Mouse (Mus musculus) left cerebral cortex, adult 8-10 months (tissue): ENCODE measurements around the gene Magi1. TPM values are rescaled to one million over a fixed set of nuclear protein-coding genes. Genes with fewer than 3 reads are reported as not detected.

Source experiments
- DNase-seq, 2 experiments: peaks; one replicate each; pipeline ENCODE4 v3.0.0; 2022; ENCODE audit warnings: low spot score in 2 of 2
- total RNA-seq, 4 experiments: library from RNA; stranded (reverse); gene quantifications; 2 replicates each; pipeline ENCODE4 v1.2.4; 2022

Magi1 gene
- total RNA-seq, 4 experiments from 2014 or later: 69.1 to 81.7 (median 71.1) TPM

- no peak for DNase-seq
These were observed 456.8 kb downstream of the Magi1 start for GRCm38 (mm10) chr6:93826875-93827274.

- no peak for DNase-seq
These were observed 461.4 kb downstream of the Magi1 start for GRCm38 (mm10) chr6:93822221-93822897.

- DNase-seq: no peak
These were observed 462.2 kb downstream of the Magi1 start for GRCm38 (mm10) chr6:93821512-93821911.

GRCm38 (mm10) chr6:93819888-93820287 lies 463.8 kb downstream of the Magi1 start:
- peak; percentile 51 to 67 for DNase-seq

GRCm38 (mm10) chr6:93819282-93819681 lies 464.4 kb downstream of the Magi1 start:
- DNase-seq: no peak

GRCm38 (mm10) chr6:93818494-93818893 lies 465.2 kb downstream of the Magi1 start:
- no peak for DNase-seq

GRCm38 (mm10) chr6:93805407-93805936 lies 478.2 kb downstream of the Magi1 start:
- DNase-seq: no peak

- DNase-seq: no peak
These were observed 481.3 kb downstream of the Magi1 start for GRCm38 (mm10) chr6:93802390-93802789.

GRCm38 (mm10) chr6:93800465-93800864 lies 483.3 kb downstream of the Magi1 start:
- no peak for DNase-seq

GRCm38 (mm10) chr6:93792309-93793215 lies 491.2 kb downstream of the Magi1 start:
- no peak for DNase-seq

GRCm38 (mm10) chr6:93789721-93790120 lies 494.0 kb downstream of the Magi1 start:
- DNase-seq: no peak

- no peak for DNase-seq
These were observed 496.7 kb downstream of the Magi1 start for GRCm38 (mm10) chr6:93787042-93787441.

GRCm38 (mm10) chr6:93786220-93786619 lies 497.5 kb downstream of the Magi1 start:
- no peak for DNase-seq

GRCm38 (mm10) chr6:93771081-93771480 lies 512.6 kb downstream of the Magi1 start:
- DNase-seq: no peak

GRCm38 (mm10) chr6:93770283-93771025 lies 513.3 kb downstream of the Magi1 start:
- no peak for DNase-seq

- no peak for DNase-seq
These were observed 525.6 kb downstream of the Magi1 start for GRCm38 (mm10) chr6:93758114-93758513.

GRCm38 (mm10) chr6:93757353-93758087 lies 526.2 kb downstream of the Magi1 start:
- DNase-seq: peak; percentile 65 to 81

- DNase-seq: no peak
These were observed 540.6 kb downstream of the Magi1 start for GRCm38 (mm10) chr6:93743145-93743544.

GRCm38 (mm10) chr6:93739786-93740185 lies 543.9 kb downstream of the Magi1 start:
- DNase-seq: no peak

GRCm38 (mm10) chr6:93737083-93737482 lies 546.6 kb downstream of the Magi1 start:
- DNase-seq: no peak

- no peak for DNase-seq
These were observed 547.6 kb downstream of the Magi1 start for GRCm38 (mm10) chr6:93736071-93736470.
